Mouse (Mus musculus) left cerebral cortex, adult 2 months (tissue): ENCODE measurements around the gene Scnn1b. TPM values are rescaled to one million over a fixed set of nuclear protein-coding genes. Genes with fewer than 3 reads are reported as not detected.

ENCODE experiments used
- DNase-seq, 2 experiments: peaks; one replicate each; pipeline ENCODE4 v3.0.0; 2021 to 2022; ENCODE audit warnings: low spot score in 2 of 2, mixed read lengths in 1 of 2; ENCODE audit errors: extremely low spot score in 1 of 2
- H3K27ac ChIP-seq: fragments of 200-600 bp; 2 replicates; pipeline ENCODE4 v1.8.1; 2022
- H3K4me3 ChIP-seq: fragments of 200-600 bp; 2 replicates; pipeline ENCODE4 v1.8.1; 2022
- CTCF ChIP-seq: fragments of 200-600 bp; IDR thresholded peaks from 2 replicates; pipeline ENCODE4 v1.8.1; 2022; ENCODE audit warnings: antibody characterized with exemption, mild to moderate bottlenecking, moderate library complexity
- intact Hi-C: fragments of 180-260 bp; cut with DNase I; formaldehyde crosslinking; loops from one replicate; pipeline ENCODE4 v1.15.1; 2025
- long read RNA-seq, 2 experiments: library from polyadenylated mRNA; stranded (forward); transcript quantifications; one replicate each; pipeline ENCODE4 v2.0.0; 2021; ENCODE audit warnings: borderline mapping rate in 2 of 2
- total RNA-seq, 2 experiments: library from RNA; stranded (reverse); gene quantifications; 2 replicates each; pipeline ENCODE4 v1.2.3; 2021

Scnn1b gene
- total RNA-seq = not detected
- long read RNA-seq, experiment 1 = 0 reads
- long read RNA-seq, experiment 2 = 0 reads

DNA sequence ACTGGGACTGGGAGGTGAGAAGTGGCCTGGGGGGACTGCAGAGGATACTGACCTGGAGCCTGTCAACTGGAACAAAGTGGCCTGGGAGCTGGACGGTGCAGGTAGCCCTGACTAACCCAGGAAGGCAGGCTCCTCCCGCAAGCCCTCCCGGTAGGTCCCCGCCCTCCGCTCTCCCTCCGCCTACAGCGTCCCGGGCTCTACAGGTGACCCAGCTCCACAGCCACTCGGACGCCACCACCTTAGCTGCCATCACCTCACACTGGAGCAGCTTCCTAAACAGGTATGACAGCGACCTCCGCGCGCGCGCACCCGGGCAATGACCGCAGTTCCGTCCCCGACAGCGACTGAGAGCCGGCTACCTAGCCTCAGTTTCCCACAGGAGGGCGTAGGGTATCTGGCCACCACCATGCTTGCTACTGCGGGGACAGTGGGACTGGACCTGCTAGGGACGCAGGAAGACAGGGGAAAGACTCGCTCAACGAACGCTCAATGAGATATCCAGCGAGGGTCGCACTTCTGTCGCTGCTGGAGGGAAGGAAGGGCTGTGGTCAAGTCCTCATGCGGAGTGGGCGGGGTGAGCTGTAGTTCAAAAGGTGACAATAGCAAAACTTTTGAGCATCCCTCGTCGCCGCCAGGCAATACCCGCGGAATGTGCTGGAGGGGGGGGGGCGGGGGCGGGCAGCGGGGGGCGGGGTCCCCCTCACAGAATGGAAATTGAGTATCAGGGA is at the start of gene Scnn1b:
Gene Scnn1b, plus strand, starts transcription at position 181 of the 728 bp plus-strand sequence.
- Histone ChIP-seq H3K4me3 (no peak within 1 kb of the TSS), H3K27ac (no peak within 1 kb of the TSS)
- no peak for DNase-seq
- TF ChIP-seq CTCF = no peak
- intact Hi-C loops = no loop called here

DNA sequence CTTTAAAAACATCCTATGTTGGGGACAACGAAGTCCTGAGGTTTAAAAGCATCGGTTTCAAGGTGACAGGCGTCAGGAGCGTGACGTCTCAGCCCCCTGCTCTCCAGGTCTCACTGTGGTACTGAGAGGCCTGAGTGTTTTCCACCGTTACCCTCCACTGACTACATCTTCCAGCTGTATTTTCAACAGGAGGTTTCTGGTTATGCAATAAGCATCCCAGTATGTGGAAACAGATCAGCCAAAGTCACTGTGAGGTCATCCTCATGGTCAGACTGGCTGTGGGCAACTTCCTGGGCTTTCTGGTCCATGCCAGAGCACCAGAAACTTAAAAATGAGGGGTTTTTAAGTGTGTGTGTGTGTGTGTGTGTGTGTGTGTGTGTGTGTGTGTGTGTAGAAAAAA is 43.2 kb upstream of the Scnn1b start:
- intact Hi-C loops = no loop called here
- Histone ChIP-seq H3K27ac (no peak overlapping the region), H3K4me3 (no peak overlapping the region)
- DNase-seq = no peak
- TF ChIP-seq CTCF = no peak

DNA sequence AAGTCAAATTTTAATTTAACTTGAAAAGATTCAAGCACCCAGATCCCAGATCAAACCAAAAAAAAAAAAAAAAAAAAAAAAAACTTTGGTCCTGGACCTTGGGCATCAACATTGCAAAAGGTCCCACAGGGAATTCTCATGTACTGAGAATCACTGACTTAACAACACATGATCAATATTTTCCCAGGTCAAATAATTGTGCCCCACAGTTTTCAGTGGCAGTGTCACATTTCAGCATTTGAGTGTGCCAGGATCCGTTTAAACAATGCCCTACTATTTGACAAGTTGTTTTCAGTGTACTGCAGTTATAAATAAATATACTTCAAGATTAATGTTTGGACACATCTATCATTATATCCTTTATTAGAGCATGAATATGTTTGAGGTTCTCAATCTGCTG is 36.4 kb upstream of the Scnn1b start:
- intact Hi-C loops = no loop called here
- no peak for DNase-seq
- H3K4me3 ChIP-seq = no peak overlapping the region
- H3K27ac ChIP-seq = no peak overlapping the region
- no peak for TF ChIP-seq CTCF

DNA sequence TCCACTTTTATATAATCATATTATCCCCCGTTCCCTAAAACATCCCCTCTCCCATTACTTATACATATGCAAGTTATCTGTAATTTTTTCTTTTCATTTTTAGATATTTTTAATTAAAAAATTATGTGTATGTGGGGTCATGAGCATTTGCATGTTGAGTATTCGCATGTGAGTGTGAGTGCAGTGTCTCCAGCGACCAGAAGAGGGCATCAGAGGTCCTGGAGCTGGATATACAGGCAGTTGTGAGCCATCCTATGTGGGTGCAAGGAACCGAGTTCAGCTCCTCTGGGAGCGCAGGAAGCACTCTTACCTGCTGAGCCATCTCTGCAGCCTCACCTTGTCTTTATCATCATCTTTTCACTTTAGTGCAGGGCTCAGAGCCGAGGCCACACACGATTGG is 29.4 kb upstream of the Scnn1b start:
- intact Hi-C loops = no loop called here

DNA sequence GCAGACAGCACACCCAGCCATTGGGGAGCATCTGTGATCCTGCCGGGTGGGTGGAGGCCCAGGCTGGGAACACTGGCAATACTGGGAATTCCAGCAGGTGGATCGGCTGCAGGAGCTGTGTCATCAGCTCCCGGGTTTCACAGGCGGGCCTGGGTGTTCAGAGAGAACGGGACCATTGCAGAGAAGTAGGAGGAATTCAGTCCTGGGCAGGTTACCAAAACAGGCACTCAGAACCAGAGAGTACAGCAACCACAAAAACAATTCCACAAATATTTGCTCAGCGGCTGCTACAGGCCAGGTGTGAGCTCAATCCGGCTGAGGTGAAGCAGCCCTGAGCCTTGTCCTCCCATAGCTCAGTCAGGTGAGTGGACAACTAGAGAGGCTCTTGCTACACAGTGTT is 28.0 kb upstream of the Scnn1b start:
- Histone ChIP-seq H3K4me3 (no peak overlapping the region), H3K27ac (no peak overlapping the region)
- intact Hi-C loops = no loop called here
- no peak for TF ChIP-seq CTCF
- no peak for DNase-seq

More for the DNA sequence above, 29.4 kb upstream of the Scnn1b start:
- no peak overlapping the region for H3K4me3 ChIP-seq
- no peak for DNase-seq
- TF ChIP-seq CTCF = no peak; the same call in 1 of the 2 replicates
- no peak overlapping the region for H3K27ac ChIP-seq

DNA sequence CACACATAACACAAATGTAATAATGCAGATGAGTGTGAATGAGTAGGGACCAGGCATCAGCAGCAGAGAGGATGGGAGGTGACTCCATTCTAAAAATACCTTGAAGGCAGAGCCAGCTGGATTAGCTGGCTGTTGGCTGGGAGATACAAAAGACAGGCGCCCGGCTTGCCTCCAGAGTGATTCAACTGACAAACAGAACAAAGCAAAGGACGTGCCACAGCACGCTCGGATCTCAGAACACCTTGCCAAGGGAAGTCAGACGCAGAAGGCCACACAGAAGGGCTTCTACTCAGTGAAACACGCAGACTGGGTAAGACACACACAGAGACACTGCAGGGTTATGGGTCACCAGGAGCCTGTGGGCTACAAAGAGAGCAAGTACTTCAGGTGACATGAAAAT is 24.0 kb upstream of the Scnn1b start:
- TF ChIP-seq CTCF = no peak
- Histone ChIP-seq H3K4me3 (no peak overlapping the region), H3K27ac (no peak overlapping the region)
- peak; percentile 12 to 25 for DNase-seq
- intact Hi-C loops = loop anchor here (5.0 kb wide), 1 partner anchor 96 kb away; no protein-coding TSS in a partner anchor

DNA sequence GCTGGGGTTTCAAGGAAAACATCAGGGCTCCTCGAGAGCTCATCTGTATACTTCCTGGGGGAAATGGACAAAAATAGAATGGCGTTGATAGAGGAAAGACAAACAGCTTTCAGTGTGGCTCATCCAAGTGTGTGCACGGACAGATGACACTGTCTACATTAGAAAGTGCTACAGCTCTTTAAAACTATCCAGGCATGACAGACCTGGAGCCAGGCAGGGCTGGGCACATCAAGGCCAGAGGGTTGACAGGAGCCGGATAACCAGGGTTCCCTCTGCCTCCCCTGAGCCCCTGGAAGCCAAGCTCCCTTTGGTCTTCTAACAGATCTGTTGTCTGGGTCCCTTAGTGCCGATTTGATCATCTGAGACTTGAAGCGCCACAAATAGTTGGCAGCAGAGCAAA is 22.6 kb upstream of the Scnn1b start:
- DNase-seq = no peak
- TF ChIP-seq CTCF = no peak
- Histone ChIP-seq H3K4me3 (no peak overlapping the region), H3K27ac (no peak overlapping the region)
- intact Hi-C loops = loop anchor here (5.0 kb wide), 1 partner anchor 95 kb away; no protein-coding TSS in a partner anchor

DNA sequence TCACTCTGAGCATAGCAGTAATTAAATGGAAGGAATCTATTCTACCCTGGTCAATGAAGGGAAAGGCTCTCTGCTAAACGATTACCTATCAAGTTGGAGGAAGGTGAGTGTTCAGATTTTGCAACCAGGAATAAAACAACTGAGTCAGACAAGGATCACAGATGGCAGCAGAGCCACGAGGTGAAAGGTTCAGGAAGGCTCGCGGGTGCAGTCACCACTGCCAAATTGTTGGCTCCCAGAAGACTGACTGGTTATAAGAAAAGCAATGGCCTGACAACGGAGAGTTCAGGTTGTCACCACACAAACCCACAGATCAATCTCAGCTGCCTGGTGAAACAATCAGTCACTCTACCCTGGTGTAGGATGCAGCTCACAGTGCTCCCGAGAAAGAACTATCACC is 18.9 kb upstream of the Scnn1b start:
- no peak for DNase-seq
- H3K4me3 ChIP-seq = no peak overlapping the region
- H3K27ac ChIP-seq = no peak overlapping the region
- intact Hi-C loops = no loop called here
- TF ChIP-seq CTCF = no peak

DNA sequence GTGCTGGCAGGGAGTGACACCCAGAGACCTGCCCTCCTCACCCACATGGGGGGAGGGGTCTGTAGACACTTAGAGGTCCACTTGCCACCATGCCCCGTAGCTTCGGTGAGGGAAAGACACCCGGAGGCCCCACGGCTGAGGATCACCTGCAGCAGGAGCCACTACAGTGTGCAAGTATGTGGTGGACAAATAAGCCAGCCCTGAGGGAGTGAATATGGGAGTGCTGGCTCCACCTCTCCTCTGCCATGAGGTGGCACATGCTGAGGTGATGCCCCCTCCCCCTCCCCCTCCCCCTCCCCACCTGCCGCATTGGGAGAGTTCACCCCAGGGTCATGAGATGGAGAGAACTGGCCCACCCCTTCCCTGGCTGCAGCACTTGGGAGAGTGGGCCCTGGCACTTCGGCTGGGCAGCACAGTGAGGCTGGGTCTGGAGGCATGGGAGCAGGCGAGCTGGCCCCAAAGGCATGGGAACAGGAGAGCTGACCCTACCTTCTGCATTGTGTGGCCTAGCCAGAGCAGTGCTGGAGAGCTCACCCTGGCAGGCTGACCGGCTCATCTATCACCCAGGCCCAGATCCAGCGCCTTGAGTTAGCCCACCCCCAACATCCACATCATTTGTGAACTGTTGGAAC is 16.2 kb upstream of the Scnn1b start:
- intact Hi-C loops = no loop called here
- Histone ChIP-seq H3K27ac (no peak overlapping the region), H3K4me3 (no peak overlapping the region)
- no peak for DNase-seq
- no peak for TF ChIP-seq CTCF

DNA sequence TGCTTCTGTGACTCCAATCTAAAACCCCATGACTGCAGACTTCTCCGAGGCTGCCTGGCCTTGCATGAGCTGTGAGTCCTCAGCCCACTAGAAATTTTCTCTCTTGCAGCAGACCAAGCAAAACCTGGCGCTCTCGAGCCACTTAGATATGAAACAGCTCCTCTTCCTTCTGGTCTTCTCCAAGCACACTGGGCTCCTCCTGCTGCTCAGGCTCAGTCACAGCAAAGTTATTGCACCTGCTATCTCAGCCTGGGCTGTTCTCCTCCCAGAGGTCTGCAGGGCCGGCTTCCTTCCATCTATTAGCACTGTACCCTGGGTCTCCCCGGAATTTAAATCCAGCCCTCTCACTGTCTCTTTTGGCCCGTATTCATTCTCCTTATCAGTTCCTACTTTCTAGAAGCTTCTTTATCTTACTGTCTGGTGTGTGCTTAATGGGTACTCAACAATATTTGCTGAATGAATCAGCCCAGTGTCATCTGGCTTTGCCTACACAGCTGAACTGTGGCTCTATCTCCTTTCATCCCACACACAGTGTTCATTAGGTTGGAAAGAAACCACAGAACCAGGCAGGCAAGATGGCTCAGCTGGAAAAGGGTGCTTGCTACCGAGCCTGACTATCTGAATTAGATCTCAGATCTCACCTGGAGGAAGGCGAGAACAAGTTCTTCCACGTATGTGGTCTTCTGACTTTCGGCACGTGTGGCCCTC is 7.5 kb upstream of the Scnn1b start:
- no peak overlapping the region for H3K27ac ChIP-seq
- DNase-seq = no peak
- no peak overlapping the region for H3K4me3 ChIP-seq
- no peak for TF ChIP-seq CTCF
- intact Hi-C loops = no loop called here

DNA sequence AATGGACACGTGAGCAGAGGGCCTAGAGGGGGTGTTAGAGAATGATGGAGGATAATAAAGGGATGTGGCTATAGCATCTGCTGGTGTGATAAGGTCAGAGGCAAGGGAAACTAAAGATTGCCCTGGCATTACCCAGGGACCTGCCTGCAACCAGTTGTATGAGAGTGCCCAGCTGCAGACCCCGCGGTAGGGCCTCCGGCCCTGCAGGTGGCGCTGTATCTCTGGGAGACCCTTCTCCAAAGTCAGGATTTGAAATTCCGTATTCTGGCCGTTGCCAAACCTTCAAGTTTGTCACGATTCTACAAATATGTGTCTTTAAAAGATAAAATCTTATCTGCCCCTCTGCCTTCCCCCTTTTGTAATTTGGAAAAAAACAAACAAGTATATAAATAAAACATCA is 5.9 kb upstream of the Scnn1b start:
- TF ChIP-seq CTCF = no peak; the same call in none of the 2 replicates
- Histone ChIP-seq H3K27ac (no peak overlapping the region), H3K4me3 (no peak overlapping the region)
- no peak for DNase-seq
- intact Hi-C loops = no loop called here

DNA sequence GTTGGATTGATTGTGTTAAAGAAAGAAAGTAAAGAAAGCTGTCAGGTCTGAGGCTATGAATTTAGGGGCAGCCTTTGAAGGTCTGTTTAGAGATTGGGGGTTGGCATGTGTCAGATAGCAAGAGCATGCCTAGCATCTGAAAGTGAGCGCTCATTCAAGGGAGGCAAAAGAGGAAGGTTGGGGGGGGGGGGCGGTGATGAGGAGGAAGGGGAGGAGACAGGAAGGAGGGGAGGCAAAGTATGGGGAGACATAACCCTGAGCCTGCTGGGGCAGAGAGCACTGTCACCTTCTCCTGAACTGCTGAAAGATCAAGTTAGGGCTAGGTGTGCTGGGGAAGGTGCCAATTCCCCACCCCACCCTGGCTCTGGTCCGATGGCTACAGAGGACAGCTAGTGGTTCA is 6.8 kb downstream of the Scnn1b start:
- H3K27ac ChIP-seq = no peak overlapping the region
- DNase-seq = no peak
- no peak for TF ChIP-seq CTCF
- no peak overlapping the region for H3K4me3 ChIP-seq
- intact Hi-C loops = no loop called here
